Mouse (Mus musculus) layer of hippocampus, adult 8-10 months (tissue): ENCODE measurements around the gene Olfr1150-ps1. TPM values are rescaled to one million over a fixed set of nuclear protein-coding genes. Genes with fewer than 3 reads are reported as not detected.

Experiments
- DNase-seq, 2 experiments: peaks; one replicate each; pipeline ENCODE4 v3.0.0; 2022; ENCODE audit warnings: low spot score in 2 of 2
- total RNA-seq, 4 experiments: library from RNA; stranded (reverse); gene quantifications; 2 replicates each; pipeline ENCODE4 v1.2.4; 2022

The Olfr1150-ps1 gene
- total RNA-seq = not detected

- no peak for DNase-seq
Observed at GRCm38 (mm10) chr2:87843693-87844092, at the start of gene Olfr1150-ps1. Olfr1150-ps1 (plus strand) TSS chr2:87843993.

- no peak for DNase-seq
Observed at GRCm38 (mm10) chr2:87800292-87800691, 43.5 kb upstream of the Olfr1150-ps1 start, which contains the start of gene Olfr1143. Olfr1143 (plus strand) TSS chr2:87800592.

- DNase-seq = no peak
Observed at GRCm38 (mm10) chr2:87809522-87809921, 34.3 kb upstream of the Olfr1150-ps1 start, which contains the start of gene Olfr1145. Olfr1145 (plus strand) TSS chr2:87809822.

- no peak for DNase-seq
Observed at GRCm38 (mm10) chr2:87830233-87830632, 13.6 kb upstream of the Olfr1150-ps1 start, which contains the start of gene Olfr1148. Olfr1148 (plus strand) TSS chr2:87830533.

GRCm38 (mm10) chr2:87855562-87855961 is 11.8 kb downstream of the Olfr1150-ps1 start, which contains the start of gene Olfr1151:
Olfr1151 (plus strand) TSS chr2:87855862.
- DNase-seq = no peak

GRCm38 (mm10) chr2:87866192-87866591 is 22.4 kb downstream of the Olfr1150-ps1 start, which contains the start of gene Olfr1152:
Olfr1152 (plus strand) TSS chr2:87866492.
- no peak for DNase-seq

- no peak for DNase-seq
Observed at GRCm38 (mm10) chr2:87894662-87895061, 50.9 kb downstream of the Olfr1150-ps1 start, which contains the start of gene Olfr1153. Olfr1153 (plus strand) TSS chr2:87894962.

Other genes starting within 250 kb of the Olfr1150-ps1 start
- not detected for gene Olfr1130, start 237.8 kb upstream of the Olfr1150-ps1 start, total RNA-seq
- gene Olfr1131, start 216.9 kb upstream of the Olfr1150-ps1 start, total RNA-seq = not detected
- gene Olfr1132, start 206.5 kb upstream of the Olfr1150-ps1 start, total RNA-seq = not detected
- gene Olfr1133, start 196.6 kb upstream of the Olfr1150-ps1 start, total RNA-seq = not detected
- gene Olfr1134, start 185.5 kb upstream of the Olfr1150-ps1 start, total RNA-seq = not detected
- gene Olfr1135, start 170.3 kb upstream of the Olfr1150-ps1 start, total RNA-seq = not detected
- gene Olfr1136, start 150.0 kb upstream of the Olfr1150-ps1 start, total RNA-seq = not detected
- gene Olfr1137, start 130.8 kb upstream of the Olfr1150-ps1 start, total RNA-seq = not detected
- not detected for gene Olfr1138, start 104.0 kb upstream of the Olfr1150-ps1 start, total RNA-seq
- gene Olfr1140, start 100.2 kb upstream of the Olfr1150-ps1 start, total RNA-seq = not detected
- not detected for gene Olfr1141, start 90.0 kb upstream of the Olfr1150-ps1 start, total RNA-seq
- gene Olfr152, start 64.5 kb upstream of the Olfr1150-ps1 start, total RNA-seq = not detected
- not detected for gene Olfr1143, start 43.4 kb upstream of the Olfr1150-ps1 start, total RNA-seq
- not detected for gene Olfr1145, start 34.2 kb upstream of the Olfr1150-ps1 start, total RNA-seq
- gene Olfr1148, start 13.5 kb upstream of the Olfr1150-ps1 start, total RNA-seq = not detected
- not detected for gene Olfr1151, start 11.9 kb downstream of the Olfr1150-ps1 start, total RNA-seq
- gene Olfr1152, start 22.5 kb downstream of the Olfr1150-ps1 start, total RNA-seq = not detected
- not detected for gene Olfr1153, start 51.0 kb downstream of the Olfr1150-ps1 start, total RNA-seq
- not detected for gene Olfr1154, start 61.2 kb downstream of the Olfr1150-ps1 start, total RNA-seq
- gene Olfr1155, start 101.1 kb downstream of the Olfr1150-ps1 start, total RNA-seq = not detected
- not detected for gene Olfr1156, start 109.1 kb downstream of the Olfr1150-ps1 start, total RNA-seq
- not detected for gene Olfr1157, start 124.3 kb downstream of the Olfr1150-ps1 start, total RNA-seq
- not detected for gene Olfr74, start 130.7 kb downstream of the Olfr1150-ps1 start, total RNA-seq
- gene Olfr1158, start 146.1 kb downstream of the Olfr1150-ps1 start, total RNA-seq = not detected
- not detected for gene Olfr1160, start 164.3 kb downstream of the Olfr1150-ps1 start, total RNA-seq
- gene Olfr1161, start 178.8 kb downstream of the Olfr1150-ps1 start, total RNA-seq = not detected
- gene Olfr73, start 193.7 kb downstream of the Olfr1150-ps1 start, total RNA-seq = not detected
- gene Olfr1162, start 207.1 kb downstream of the Olfr1150-ps1 start, total RNA-seq = not detected
- not detected for gene Olfr1163, start 227.8 kb downstream of the Olfr1150-ps1 start, total RNA-seq
- gene Olfr1164, start 250.0 kb downstream of the Olfr1150-ps1 start, total RNA-seq = not detected